Mouse (Mus musculus): ENCODE data around the gene Inka1. TPM values are rescaled to one million over a fixed set of nuclear protein-coding genes. Genes with fewer than 3 reads are reported as not detected.

The Inka1 gene
- total and polyA plus RNA-seq, 3 experiments, result 60.7 to 65.3 TPM; not detected in 1

DNA sequence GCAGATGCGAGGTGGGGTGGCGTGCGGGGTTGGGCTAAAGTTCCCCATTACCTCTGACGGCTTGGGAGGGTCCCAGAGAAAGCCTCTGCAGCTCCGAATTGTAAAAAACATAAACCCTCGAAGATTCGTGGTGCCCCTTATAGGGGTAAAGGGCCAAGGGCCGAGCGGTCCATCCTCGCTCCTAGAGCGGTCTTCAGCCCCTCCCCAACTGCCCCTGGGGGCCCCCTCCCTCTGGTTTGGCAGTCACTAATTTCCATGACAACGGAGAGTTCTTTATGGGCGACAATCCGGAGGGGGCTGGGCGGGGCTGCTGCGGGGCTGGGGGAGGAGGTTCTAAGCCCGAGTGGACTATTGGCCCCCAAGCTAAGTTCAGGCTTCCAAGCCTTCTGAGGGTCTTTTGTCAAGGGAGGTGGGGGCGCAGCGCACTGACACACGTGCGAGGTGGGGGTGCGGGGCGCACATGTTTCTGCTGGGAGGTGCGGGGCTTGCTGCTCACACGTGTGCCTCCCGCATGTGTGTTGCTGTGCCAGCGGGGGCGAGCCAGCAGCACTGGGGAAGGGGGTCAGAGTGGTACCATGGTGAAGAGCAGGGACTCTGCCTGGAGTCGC is 49.4 kb downstream of the Inka1 start:
- DNase-seq (ENCODE audit: low read depth, low spot score), result no peak
- Histone ChIP-seq H3K4me1 (ENCODE audit: control insufficient read depth in 1 of 2, insufficient read depth in 2 of 2, low read length in 2 of 2) (no peaks in the 10 kb centered on the region), H3K79me2 (ENCODE audit: control insufficient read depth, insufficient read depth, low read length, poor library complexity) (no peaks in the 10 kb centered on the region), H3K27me3 (ENCODE audit: control insufficient read depth in 1 of 2, insufficient read depth in 2 of 2, low read length in 2 of 2) (peaks cover 9 to 24% of the 10 kb centered on the region in 2 experiments), H3K36me3 (ENCODE audit: control insufficient read depth in 1 of 2, insufficient read depth in 2 of 2, low read length in 2 of 2) (0 out of 4 replicates have a peak, but pooled peaks cover 0 to 2% of the 10 kb centered on the region in 2 experiments), H3K9ac (ENCODE audit: control insufficient read depth, low read depth, low read length, poor library complexity, severe bottlenecking) (no peak overlapping the region), H3K4me3 (ENCODE audit: control insufficient read depth in 1 of 2, insufficient read depth in 1 of 2, low read depth in 2 of 2, low read length in 2 of 2) (peak overlapping the region in 1 of 2 experiments; percentile 35; a peak in 1 of 4 replicates), H3K9me3 (replicated peaks; ENCODE audit: insufficient read depth, low read length) (no peaks in the 10 kb centered on the region), H3K27ac (ENCODE audit: control insufficient read depth, low read depth, low read length) (no peak overlapping the region)
- no peak for TF ChIP-seq ZC3H11A (IDR thresholded peaks at IDR 0.05; ENCODE audit: low read depth, low read length)
- TF ChIP-seq TAL1 (IDR thresholded peaks at IDR 0.05; ENCODE audit: low read length), result no peak
- no peak for TF ChIP-seq E2F4 (IDR thresholded peaks at IDR 0.05; ENCODE audit: borderline replicate concordance, low read depth, low read length)
- TF ChIP-seq CHD2 (IDR thresholded peaks at IDR 0.05; ENCODE audit: low read length), result no peak
- TF ChIP-seq ELF1 (IDR thresholded peaks at IDR 0.05; ENCODE audit: low read depth, low read length), result no peak
- TF ChIP-seq RAD21 (IDR thresholded peaks at IDR 0.05; ENCODE audit: low read depth, low read length), result no peak
- no peak for TF ChIP-seq GATA1 (IDR thresholded peaks at IDR 0.05; ENCODE audit: low read depth, low read length)
- no peak for TF ChIP-seq UBTF (IDR thresholded peaks at IDR 0.05; ENCODE audit: borderline replicate concordance, insufficient read depth, low read depth, low read length)
- TF ChIP-seq HCFC1 (IDR thresholded peaks at IDR 0.05; ENCODE audit: low read depth, low read length), result no peak
- no peak for TF ChIP-seq POLR2AphosphoS5 (IDR thresholded peaks at IDR 0.05; ENCODE audit: borderline replicate concordance, low read depth, low read length)

DNA sequence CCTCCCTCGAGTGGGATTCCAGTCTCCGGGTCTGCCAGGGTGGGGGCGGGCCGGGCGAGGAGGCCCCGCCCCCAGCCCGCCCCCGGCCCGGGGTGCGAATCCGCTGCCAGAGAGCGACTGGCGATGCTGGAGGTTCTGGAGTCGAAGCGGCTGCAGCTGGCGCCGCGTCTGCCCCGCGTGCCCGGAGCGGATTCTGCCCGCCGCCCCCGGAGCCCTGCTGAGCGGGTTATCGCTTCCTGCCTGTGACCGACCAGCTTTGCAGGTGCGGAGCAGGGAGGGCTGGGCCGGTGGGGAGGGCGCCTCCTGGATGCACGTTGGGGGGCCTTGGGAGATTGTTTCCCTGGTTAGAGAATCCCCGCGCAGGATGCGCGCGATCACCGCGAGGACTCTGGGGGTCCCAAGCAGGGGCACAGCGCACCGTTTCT is 49.9 kb downstream of the Inka1 start:
- H3K36me3 ChIP-seq (ENCODE audit: control insufficient read depth in 1 of 2, insufficient read depth in 2 of 2, low read length in 2 of 2), result 0 out of 4 replicates have a peak, but pooled peaks cover 0 to 2% of the 10 kb centered on the region in 2 experiments
- H3K27ac ChIP-seq (ENCODE audit: control insufficient read depth, low read depth, low read length), result no peak overlapping the region
- peak; percentile 28 for DNase-seq (ENCODE audit: low read depth, low spot score)
- H3K27me3 ChIP-seq (ENCODE audit: control insufficient read depth in 1 of 2, insufficient read depth in 2 of 2, low read length in 2 of 2), result peaks cover 9 to 20% of the 10 kb centered on the region in 2 experiments
- H3K4me3 ChIP-seq (ENCODE audit: control insufficient read depth in 1 of 2, insufficient read depth in 1 of 2, low read depth in 2 of 2, low read length in 2 of 2), result peak overlapping the region in 1 of 2 experiments; percentile 35; a peak in 1 of 4 replicates
- H3K9me3 ChIP-seq (replicated peaks; ENCODE audit: insufficient read depth, low read length), result no peaks in the 10 kb centered on the region
- no peaks in the 10 kb centered on the region for H3K79me2 ChIP-seq (ENCODE audit: control insufficient read depth, insufficient read depth, low read length, poor library complexity)
- no peak overlapping the region for H3K9ac ChIP-seq (ENCODE audit: control insufficient read depth, low read depth, low read length, poor library complexity, severe bottlenecking)
- no peaks in the 10 kb centered on the region for H3K4me1 ChIP-seq (ENCODE audit: control insufficient read depth in 1 of 2, insufficient read depth in 2 of 2, low read length in 2 of 2)
- TF ChIP-seq NELFE (IDR thresholded peaks at IDR 0.05; ENCODE audit: low read depth, low read length) (no peak), MAFK (IDR thresholded peaks at IDR 0.05; ENCODE audit: borderline replicate concordance, low read depth, low read length) (no peak), RAD21 (IDR thresholded peaks at IDR 0.05; ENCODE audit: low read depth, low read length) (no peak), ELF1 (IDR thresholded peaks at IDR 0.05; ENCODE audit: low read depth, low read length) (no peak), BHLHE40 (IDR thresholded peaks at IDR 0.05; ENCODE audit: borderline replicate concordance, low read depth, low read length) (no peak), ZC3H11A (IDR thresholded peaks at IDR 0.05; ENCODE audit: low read depth, low read length) (no peak), MAZ (IDR thresholded peaks at IDR 0.05; ENCODE audit: low read depth, low read length) (no peak; the same call in 1 of the 2 replicates), POLR2AphosphoS2 (IDR thresholded peaks at IDR 0.05; ENCODE audit: low read length) (no peak), SMC3 (IDR thresholded peaks at IDR 0.05; ENCODE audit: low read depth, low read length) (no peak), MAX (IDR thresholded peaks at IDR 0.05; ENCODE audit: low read length) (no peak), MXI1 (IDR thresholded peaks at IDR 0.05; ENCODE audit: low read depth, low read length) (no peak), ETS1 (IDR thresholded peaks at IDR 0.05; ENCODE audit: low read depth, low read length) (no peak), ZMIZ1 (IDR thresholded peaks at IDR 0.05; ENCODE audit: low read depth, low read length) (no peak), CHD1 (IDR thresholded peaks at IDR 0.05; ENCODE audit: low read depth, low read length) (no peak), USF2 (IDR thresholded peaks at IDR 0.05; ENCODE audit: borderline replicate concordance in 1 of 2, insufficient read depth in 1 of 2, low read depth in 1 of 2, low read length in 2 of 2) (no peak), EP300 (IDR thresholded peaks at IDR 0.05; ENCODE audit: low read depth in 1 of 2, low read length in 2 of 2) (peak in 1 of 2 experiments; percentile 43; a peak in 1 of 4 replicates), NRF1 (IDR thresholded peaks at IDR 0.05; ENCODE audit: insufficient read depth, low read depth, low read length, poor library complexity, severe bottlenecking) (no peak), UBTF (IDR thresholded peaks at IDR 0.05; ENCODE audit: borderline replicate concordance, insufficient read depth, low read depth, low read length) (peak; percentile 93; the same call in 1 of the 2 replicates), HCFC1 (IDR thresholded peaks at IDR 0.05; ENCODE audit: low read depth, low read length) (no peak), JUND (IDR thresholded peaks at IDR 0.05; ENCODE audit: low read depth, low read length) (no peak), CTCF (IDR thresholded peaks at IDR 0.05 in 2 of 3, conservative IDR thresholded peaks at IDR 0.05 in 1 of 3; ENCODE audit: control insufficient read depth in 1 of 3, insufficient read depth in 1 of 3, low read depth in 2 of 3, low read length in 3 of 3, poor library complexity in 1 of 3, severe bottlenecking in 1 of 3) (no peak), TCF12 (IDR thresholded peaks at IDR 0.05; ENCODE audit: low read depth, low read length) (peak; percentile 73), MEF2A (IDR thresholded peaks at IDR 0.05; ENCODE audit: extremely low read depth, insufficient replicate concordance, low read depth, low read length, poor library complexity, severe bottlenecking) (no peak), ZNF384 (IDR thresholded peaks at IDR 0.05; ENCODE audit: low read depth, low read length) (no peak)
